Mouse (Mus musculus) left cerebral cortex, adult 9 months (tissue): ENCODE data around the gene Fam160b1.

Experiments used
- DNase-seq, 2 experiments: peaks; one replicate each; pipeline ENCODE4 v3.0.0; 2022; ENCODE audit warnings: low spot score in 2 of 2

Fam160b1 gene

GRCm38 (mm10) chr19:57417800-57418580 is 57.5 kb downstream of the Fam160b1 start:
- DNase-seq: no peak

- no peak for DNase-seq
These were observed 62.9 kb downstream of the Fam160b1 start for GRCm38 (mm10) chr19:57423402-57423801.

GRCm38 (mm10) chr19:57425296-57425695 is 64.8 kb downstream of the Fam160b1 start:
- DNase-seq: no peak

GRCm38 (mm10) chr19:57426841-57427240 is 66.4 kb downstream of the Fam160b1 start:
- no peak for DNase-seq

GRCm38 (mm10) chr19:57427756-57428438 is 67.4 kb downstream of the Fam160b1 start:
- no peak for DNase-seq

- DNase-seq: no peak
These were observed 68.2 kb downstream of the Fam160b1 start for GRCm38 (mm10) chr19:57428641-57429040.

- no peak for DNase-seq
These were observed 69.4 kb downstream of the Fam160b1 start for GRCm38 (mm10) chr19:57429926-57430325.

GRCm38 (mm10) chr19:57431476-57431875 is 71.0 kb downstream of the Fam160b1 start:
- no peak for DNase-seq

- no peak for DNase-seq
These were observed 73.5 kb downstream of the Fam160b1 start for GRCm38 (mm10) chr19:57434024-57434423.

- DNase-seq: no peak
These were observed 76.1 kb downstream of the Fam160b1 start for GRCm38 (mm10) chr19:57436586-57437021.

GRCm38 (mm10) chr19:57437042-57437441 is 76.6 kb downstream of the Fam160b1 start:
- DNase-seq: no peak
